Mouse (Mus musculus) megakaryocyte, embryonic 14.5 days (primary cell): ENCODE measurements at regions not wholly inside any gene's neighbourhood (a gene's known extent, or its start where the extent isn't known, plus 50 kb on each side); places are given as distances from the start of the nearest gene placed in this dataset.
A peak's percentile ranks its signal among the peaks of the same experiment; 100 is the strongest.

Source experiments
- H3K27me3 ChIP-seq: replicated peaks from 2 replicates; pipeline ENCODE3; 2012; ENCODE audit warnings: inconsistent platforms
- H3K36me3 ChIP-seq: replicated peaks from 2 replicates; pipeline ENCODE3; 2012; ENCODE audit warnings: low read length, inconsistent platforms, mixed read lengths
- H3K4me1 ChIP-seq: 2 replicates; pipeline ENCODE4 v1.6.1; 2012; ENCODE audit warnings: inconsistent platforms
- H3K4me3 ChIP-seq: replicated peaks from 2 replicates; pipeline ENCODE3; 2012; ENCODE audit warnings: moderate library complexity, mild to moderate bottlenecking, inconsistent platforms
- H3K9me3 ChIP-seq: 2 replicates; pipeline ENCODE4 v1.6.1; 2012; ENCODE audit warnings: inconsistent platforms
- FLI1 ChIP-seq: IDR thresholded peaks from 2 replicates; pipeline ENCODE4 v1.6.1; 2012; ENCODE audit warnings: low read length, inconsistent platforms, mixed read lengths
- GATA1 ChIP-seq: IDR thresholded peaks from 3 replicates; pipeline ENCODE4 v1.6.1; 2012; ENCODE audit warnings: mixed read lengths, low read length, inconsistent platforms, borderline replicate concordance

GRCm38 (mm10) chr3:17795271-17796260 is 152.6 kb upstream of the Cypt12 start:
- H3K4me1 ChIP-seq = peaks cover 12% of the 10 kb centered on the region
- TF ChIP-seq GATA1 = no peak
- TF ChIP-seq FLI1 = no peak
- no peak overlapping the region for H3K4me3 ChIP-seq
- H3K9me3 ChIP-seq = peaks cover 16% of the 10 kb centered on the region
- no peaks in the 10 kb centered on the region for H3K36me3 ChIP-seq
- peaks cover 48% of the 10 kb centered on the region for H3K27me3 ChIP-seq

GRCm38 (mm10) chr3:17796766-17797165 is 151.4 kb upstream of the Cypt12 start:
- peaks cover 16% of the 10 kb centered on the region for H3K9me3 ChIP-seq
- no peak for TF ChIP-seq FLI1
- TF ChIP-seq GATA1 = no peak
- no peaks in the 10 kb centered on the region for H3K36me3 ChIP-seq
- no peak overlapping the region for H3K4me3 ChIP-seq
- peaks cover 41% of the 10 kb centered on the region for H3K27me3 ChIP-seq
- peaks cover 12% of the 10 kb centered on the region for H3K4me1 ChIP-seq

- TF ChIP-seq FLI1 (no peak), GATA1 (no peak)
- H3K9me3 ChIP-seq = peaks cover 15% of the 10 kb centered on the region
- H3K4me3 ChIP-seq = peak overlapping the region; percentile 24
- H3K27me3 ChIP-seq = peaks cover 35% of the 10 kb centered on the region
- H3K36me3 ChIP-seq = no peaks in the 10 kb centered on the region
- H3K4me1 ChIP-seq = peaks cover 12% of the 10 kb centered on the region
Measured at GRCm38 (mm10) chr3:17798399-17798798, 149.8 kb upstream of the Cypt12 start.

- Histone ChIP-seq H3K36me3 (no peaks in the 10 kb centered on the region), H3K27me3 (peaks cover 28% of the 10 kb centered on the region), H3K4me3 (no peak overlapping the region), H3K9me3 (peaks cover 10% of the 10 kb centered on the region), H3K4me1 (peaks cover 9% of the 10 kb centered on the region)
- TF ChIP-seq GATA1 = no peak
- no peak for TF ChIP-seq FLI1
Measured at GRCm38 (mm10) chr3:17799120-17799519, 149.1 kb upstream of the Cypt12 start.

GRCm38 (mm10) chr3:17800810-17801209 is 147.4 kb upstream of the Cypt12 start:
- TF ChIP-seq FLI1 = no peak
- no peak for TF ChIP-seq GATA1
- Histone ChIP-seq H3K4me3 (no peak overlapping the region), H3K36me3 (no peaks in the 10 kb centered on the region), H3K9me3 (no peaks in the 10 kb centered on the region), H3K4me1 (peaks cover 3% of the 10 kb centered on the region; the same call in 1 of the 2 replicates), H3K27me3 (peaks cover 11% of the 10 kb centered on the region)

GRCm38 (mm10) chr3:17801479-17801878 is 146.7 kb upstream of the Cypt12 start:
- Histone ChIP-seq H3K9me3 (no peaks in the 10 kb centered on the region), H3K4me3 (no peak overlapping the region), H3K4me1 (peaks cover 3% of the 10 kb centered on the region; the same call in 1 of the 2 replicates), H3K27me3 (peaks cover 4% of the 10 kb centered on the region), H3K36me3 (no peaks in the 10 kb centered on the region)
- TF ChIP-seq FLI1 (no peak), GATA1 (no peak)

- Histone ChIP-seq H3K36me3 (no peaks in the 10 kb centered on the region), H3K4me1 (no peaks in the 10 kb centered on the region), H3K27me3 (no peaks in the 10 kb centered on the region), H3K4me3 (no peak overlapping the region), H3K9me3 (no peaks in the 10 kb centered on the region)
- TF ChIP-seq GATA1 (no peak), FLI1 (no peak)
Measured at GRCm38 (mm10) chr3:17805185-17805584, 143.0 kb upstream of the Cypt12 start.

- H3K4me1 ChIP-seq = no peaks in the 10 kb centered on the region
- H3K4me3 ChIP-seq = no peak overlapping the region
- no peaks in the 10 kb centered on the region for H3K36me3 ChIP-seq
- no peaks in the 10 kb centered on the region for H3K9me3 ChIP-seq
- TF ChIP-seq GATA1 (no peak), FLI1 (no peak)
- H3K27me3 ChIP-seq = no peaks in the 10 kb centered on the region
Measured at GRCm38 (mm10) chr3:17811290-17811689, 136.9 kb upstream of the Cypt12 start.

- Histone ChIP-seq H3K4me3 (no peak overlapping the region), H3K36me3 (no peaks in the 10 kb centered on the region), H3K9me3 (no peaks in the 10 kb centered on the region), H3K27me3 (no peaks in the 10 kb centered on the region), H3K4me1 (no peaks in the 10 kb centered on the region)
- no peak for TF ChIP-seq GATA1
- TF ChIP-seq FLI1 = no peak
Measured at GRCm38 (mm10) chr3:17824201-17824600, 124.0 kb upstream of the Cypt12 start.

GRCm38 (mm10) chr3:17824662-17825061 is 123.5 kb upstream of the Cypt12 start:
- H3K4me3 ChIP-seq = no peak overlapping the region
- TF ChIP-seq GATA1 = no peak
- TF ChIP-seq FLI1 = no peak

More at GRCm38 (mm10) chr3:17824662-17825061, 123.5 kb upstream of the Cypt12 start:
- H3K36me3 ChIP-seq = no peaks in the 10 kb centered on the region
- no peaks in the 10 kb centered on the region for H3K27me3 ChIP-seq
- H3K4me1 ChIP-seq = no peaks in the 10 kb centered on the region
- H3K9me3 ChIP-seq = no peaks in the 10 kb centered on the region
